Mouse (Mus musculus) kidney, postnatal 4 days (tissue): ENCODE data around the gene Med27.

ENCODE experiments used
- DNase-seq, 2 experiments: peaks; one replicate each; pipeline ENCODE4 v3.0.0; 2021; ENCODE audit warnings: mixed read lengths in 2 of 2

Med27 gene

GRCm38 (mm10) chr2:29346629-29347271 lies at the start of gene Med27:
Gene Med27, plus strand, starts transcription at chr2:29346819.
- peak; percentile 98 for DNase-seq

- DNase-seq, result peak; percentile 80 to 82
These were observed 36.7 kb upstream of the Med27 start for GRCm38 (mm10) chr2:29309966-29310365.

GRCm38 (mm10) chr2:29312058-29312457 lies 34.6 kb upstream of the Med27 start:
- DNase-seq, result no peak

- no peak for DNase-seq
These were observed 28.6 kb upstream of the Med27 start for GRCm38 (mm10) chr2:29317906-29318470.

GRCm38 (mm10) chr2:29318596-29318995 lies 28.0 kb upstream of the Med27 start:
- DNase-seq, result no peak

- no peak for DNase-seq
These were observed 26.3 kb upstream of the Med27 start for GRCm38 (mm10) chr2:29320229-29320751.

GRCm38 (mm10) chr2:29320780-29321179 lies 25.8 kb upstream of the Med27 start:
- no peak for DNase-seq

GRCm38 (mm10) chr2:29324456-29324855 lies 22.2 kb upstream of the Med27 start:
- DNase-seq, result no peak

GRCm38 (mm10) chr2:29330471-29330870 lies 16.1 kb upstream of the Med27 start:
- no peak for DNase-seq

GRCm38 (mm10) chr2:29338396-29338795 lies 8.2 kb upstream of the Med27 start:
- DNase-seq, result no peak

- DNase-seq, result peak in 1 of 2 experiments; percentile 10
These were observed 12.2 kb downstream of the Med27 start for GRCm38 (mm10) chr2:29358696-29359375.

- no peak for DNase-seq
These were observed 14.3 kb downstream of the Med27 start for GRCm38 (mm10) chr2:29360956-29361355.

- DNase-seq, result no peak
These were observed 18.5 kb downstream of the Med27 start for GRCm38 (mm10) chr2:29365000-29365695.

- DNase-seq, result no peak
These were observed 22.1 kb downstream of the Med27 start for GRCm38 (mm10) chr2:29368730-29369129.

- no peak for DNase-seq
These were observed 25.6 kb downstream of the Med27 start for GRCm38 (mm10) chr2:29372176-29372575.

- no peak for DNase-seq
These were observed 35.1 kb downstream of the Med27 start for GRCm38 (mm10) chr2:29381683-29382082.

GRCm38 (mm10) chr2:29382583-29382982 lies 36.0 kb downstream of the Med27 start:
- no peak for DNase-seq

- DNase-seq, result no peak
These were observed 36.5 kb downstream of the Med27 start for GRCm38 (mm10) chr2:29383133-29383532.

GRCm38 (mm10) chr2:29385405-29385804 lies 38.8 kb downstream of the Med27 start:
- no peak for DNase-seq

GRCm38 (mm10) chr2:29387268-29387667 lies 40.6 kb downstream of the Med27 start:
- no peak for DNase-seq

- no peak for DNase-seq
These were observed 42.3 kb downstream of the Med27 start for GRCm38 (mm10) chr2:29388937-29389336.

GRCm38 (mm10) chr2:29391086-29391485 lies 44.5 kb downstream of the Med27 start:
- DNase-seq, result no peak

- DNase-seq, result no peak
These were observed 45.4 kb downstream of the Med27 start for GRCm38 (mm10) chr2:29391996-29392395.
